Mouse (Mus musculus): ENCODE measurements around the gene Gm21876.
"Not testable (repeated sequence)": the region's sequence is repeated elsewhere in the genome, so short reads cannot be mapped to it uniquely, and the experiment has no call there.

Gene Gm21876

DNA sequence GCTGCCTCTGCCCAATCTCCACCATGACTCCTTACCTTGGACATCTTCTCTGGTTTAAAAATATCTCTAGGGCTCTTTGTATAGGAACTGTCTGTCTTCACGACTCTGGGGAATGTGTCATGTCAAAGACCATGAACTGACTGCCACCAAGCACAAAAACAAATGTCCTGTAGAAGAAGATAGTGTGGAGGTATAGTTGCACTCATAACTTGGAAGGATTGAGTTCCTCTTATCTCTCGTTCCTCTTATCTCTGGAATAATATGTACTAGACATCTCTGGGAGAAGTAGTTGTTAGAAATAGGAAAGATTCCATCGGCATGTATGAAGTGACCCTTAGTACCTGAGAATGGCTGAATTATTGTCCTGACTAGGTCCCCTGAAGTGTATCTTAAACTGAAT lies at the start of gene Gm21876:
Gene Gm21876 (minus strand): TSS at position 101 of the 400 bp plus-strand sequence.
- DNase-seq, result no peak

DNA sequence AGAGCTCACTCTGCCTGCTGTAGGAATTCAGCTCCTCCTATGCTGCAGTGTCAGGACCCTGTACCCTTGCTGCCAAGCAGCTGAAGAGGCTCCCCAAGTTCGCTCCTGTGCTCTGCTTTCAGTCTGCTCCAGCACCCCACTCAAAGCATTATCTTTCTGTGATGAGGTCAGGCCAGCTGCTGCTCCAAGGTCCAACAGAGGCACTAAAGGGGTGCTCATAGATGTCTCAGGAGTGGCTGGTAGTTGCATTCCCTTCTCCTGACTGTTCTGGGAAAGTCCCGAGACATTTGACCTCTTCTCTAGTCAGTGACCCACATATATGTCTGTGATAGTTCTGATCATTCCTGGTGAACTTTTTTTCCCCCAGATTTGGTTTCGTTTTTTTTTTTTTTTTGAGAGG lies 45.0 kb upstream of the Gm21876 start:
- no peak for DNase-seq

DNA sequence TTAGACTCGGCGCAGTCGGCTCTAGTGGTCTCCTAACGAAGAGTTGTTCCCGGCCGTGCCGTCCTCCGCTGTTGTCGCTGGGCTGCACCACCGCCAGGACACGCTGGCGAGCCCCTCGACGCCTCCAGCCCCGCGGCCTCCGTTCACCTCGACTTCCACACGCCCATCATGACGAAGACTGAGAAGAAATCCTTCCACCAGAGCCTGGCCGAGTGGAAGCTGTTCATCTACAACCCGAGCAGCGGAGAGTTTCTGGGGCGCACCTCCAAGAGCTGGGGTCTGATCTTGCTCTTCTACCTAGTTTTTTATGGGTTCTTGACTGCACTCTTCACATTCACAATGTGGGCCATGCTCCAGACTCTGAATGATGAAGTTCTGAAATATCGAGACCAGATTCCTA lies 28.8 kb downstream of the Gm21876 start:
- DNase-seq, result not testable (repeated sequence)
